Mouse (Mus musculus): Measurements from ENCODE around the gene Bcor. TPM values are rescaled to one million over a fixed set of nuclear protein-coding genes. Genes with fewer than 3 reads are reported as not detected.

Gene Bcor
- polyA plus RNA-seq, 1 experiment from 2014 or later: 19.3 TPM

- peak overlapping the region; percentile 74 for H3K4me2 ChIP-seq
Measured at GRCm38 (mm10) chrX:12132541-12133177, 27.5 kb downstream of the Bcor start.

GRCm38 (mm10) chrX:12129828-12130809 lies 30.0 kb downstream of the Bcor start:
- Histone ChIP-seq H3K27ac (0 out of 2 replicates have a peak overlapping the region, but pooled peaks have one; percentile 9), H3K4me3 (replicated peaks) (no peak overlapping the region), H3K27me3 (peaks cover 96% of the 10 kb centered on the region), H3K9me3 (replicated peaks) (no peaks in the 10 kb centered on the region), H3K4me1 (peaks cover 72% of the 10 kb centered on the region), H3K4me2 (0 out of 2 replicates have a peak overlapping the region, but pooled peaks have one; percentile 12), H3K9ac (no peak overlapping the region), H3K36me3 (no peaks in the 10 kb centered on the region)
- WGBS: 24% methylated on average over 14 of the region's 14 CpGs
- no peak for ATAC-seq (replicated peaks; ENCODE audit: low FRiP score)

More at GRCm38 (mm10) chrX:12132541-12133177, 27.5 kb downstream of the Bcor start:
- H3K9ac ChIP-seq: no peak overlapping the region
- peaks cover 94% of the 10 kb centered on the region for H3K27me3 ChIP-seq
- H3K9me3 ChIP-seq (replicated peaks): no peaks in the 10 kb centered on the region
- H3K27ac ChIP-seq: peak overlapping the region; percentile 82; the same call in 1 of the 2 replicates
- peaks cover 73% of the 10 kb centered on the region for H3K4me1 ChIP-seq
- WGBS: 34% methylated on average over 8 of the region's 8 CpGs
- no peak overlapping the region for H3K4me3 ChIP-seq (replicated peaks)
- ATAC-seq (replicated peaks; ENCODE audit: low FRiP score): no peak
- no peaks in the 10 kb centered on the region for H3K36me3 ChIP-seq

DNA sequence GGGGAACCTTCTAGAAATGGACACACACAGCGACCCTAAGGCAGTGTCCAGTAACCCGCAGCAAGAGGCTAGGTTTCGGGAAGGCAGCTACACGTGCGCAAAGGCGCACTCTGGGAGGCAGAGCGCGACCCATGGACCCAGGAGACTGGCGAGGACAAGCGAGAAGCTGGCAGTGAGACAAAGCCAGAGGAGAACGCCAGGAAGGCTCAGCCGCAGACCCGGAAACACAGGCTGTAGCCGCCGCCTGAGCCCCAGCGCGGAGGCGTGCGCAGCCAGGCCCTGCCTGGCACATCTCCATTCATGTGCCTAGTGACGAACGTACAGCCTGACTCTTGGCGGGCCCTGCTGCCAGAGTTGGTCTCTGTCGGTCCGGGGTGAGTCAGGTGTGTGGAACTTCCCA lies 30.9 kb downstream of the Bcor start:
- H3K36me3 ChIP-seq: no peaks in the 10 kb centered on the region
- 5% methylated on average over 24 of the region's 24 CpGs for WGBS
- H3K9ac ChIP-seq: 0 out of 2 replicates have a peak overlapping the region, but pooled peaks have one; percentile 14
- H3K4me3 ChIP-seq (replicated peaks): peak overlapping the region; percentile 57
- peak overlapping the region; percentile 66 for H3K4me2 ChIP-seq
- peaks cover 72% of the 10 kb centered on the region for H3K4me1 ChIP-seq
- H3K27me3 ChIP-seq: peaks cover 93% of the 10 kb centered on the region
- ATAC-seq (replicated peaks; ENCODE audit: low FRiP score): 0 out of 2 replicates have a peak, but pooled peaks have one; percentile 2
- H3K27ac ChIP-seq: peak overlapping the region; percentile 94
- H3K9me3 ChIP-seq (replicated peaks): no peaks in the 10 kb centered on the region

DNA sequence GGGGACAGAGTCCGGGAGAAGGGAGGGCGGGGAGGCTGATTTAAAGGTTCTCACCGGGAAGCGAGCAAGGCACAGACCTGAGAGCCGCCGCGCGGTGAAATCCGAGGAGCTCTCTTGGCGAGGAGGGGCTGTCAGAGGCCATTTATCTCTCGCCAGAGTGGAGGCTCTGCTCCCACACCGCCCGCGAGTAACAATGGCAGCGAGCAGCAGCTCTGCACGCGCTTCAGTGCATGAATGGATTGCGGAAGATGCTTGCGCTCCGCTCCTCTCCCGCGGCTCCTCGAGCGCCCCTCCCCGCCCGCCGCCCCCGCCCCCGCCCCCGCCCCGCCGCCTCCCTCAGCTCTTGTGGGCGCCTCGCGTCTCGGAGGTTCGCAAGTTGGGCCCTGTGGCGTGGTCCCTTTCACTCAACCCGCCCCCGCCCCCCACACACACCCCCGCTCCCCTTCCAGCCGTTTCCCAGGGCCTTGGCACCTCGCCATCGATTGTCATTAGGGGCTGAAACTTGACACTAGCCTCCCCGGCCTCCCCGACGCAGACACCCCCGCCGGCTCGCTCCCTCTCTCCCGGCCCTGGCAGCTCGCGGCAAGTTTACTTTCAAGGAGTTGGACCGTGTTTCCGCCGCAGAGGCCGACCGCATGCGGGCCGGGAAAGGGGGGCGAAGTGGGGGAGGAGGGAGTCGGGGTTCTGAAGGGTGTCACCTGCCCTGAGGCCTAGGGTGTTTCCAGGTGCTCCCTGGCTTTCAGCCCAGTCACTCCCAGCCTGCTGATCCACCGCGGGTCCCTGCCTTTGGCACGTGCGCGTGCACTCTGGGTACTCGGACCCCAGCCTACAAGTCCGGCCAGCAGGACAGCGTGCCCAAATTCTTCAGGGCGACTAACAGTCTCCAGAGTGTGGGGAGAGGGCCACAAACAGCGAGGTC lies 31.7 kb downstream of the Bcor start:
- Histone ChIP-seq H3K27me3 (peaks cover 90% of the 10 kb centered on the region), H3K4me3 (replicated peaks) (peak overlapping the region; percentile 57), H3K4me1 (peaks cover 71% of the 10 kb centered on the region), H3K4me2 (peak overlapping the region; percentile 66), H3K36me3 (no peaks in the 10 kb centered on the region), H3K9ac (peak overlapping the region; percentile 58), H3K9me3 (replicated peaks) (no peaks in the 10 kb centered on the region), H3K27ac (peak overlapping the region; percentile 94)
- ATAC-seq (replicated peaks; ENCODE audit: low FRiP score): peak; percentile 73
- 2% methylated on average over 45 of the region's 72 CpGs for WGBS

DNA sequence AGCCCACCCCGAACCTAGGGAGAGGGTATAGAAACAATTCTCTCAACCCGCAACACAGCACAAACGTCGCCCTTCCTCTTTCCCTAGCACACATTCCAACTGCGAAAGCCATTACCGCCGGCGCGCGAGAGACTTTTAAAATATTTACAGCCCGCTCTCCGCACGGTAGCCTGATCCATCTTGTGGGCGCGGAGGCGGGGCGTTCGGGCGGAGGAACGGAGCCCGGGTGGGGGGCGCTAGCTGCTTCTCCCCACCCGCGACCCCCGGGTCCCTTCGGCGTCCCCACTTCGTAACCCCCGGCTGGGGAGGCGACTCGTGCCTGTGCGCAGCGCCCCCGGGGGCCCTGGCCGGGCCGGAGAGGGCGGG lies 32.4 kb downstream of the Bcor start:
- Histone ChIP-seq H3K27ac (peak overlapping the region; percentile 94), H3K4me2 (peak overlapping the region; percentile 66), H3K27me3 (peaks cover 90% of the 10 kb centered on the region), H3K9me3 (replicated peaks) (no peaks in the 10 kb centered on the region), H3K4me3 (replicated peaks) (peak overlapping the region; percentile 57), H3K9ac (peak overlapping the region; percentile 58), H3K36me3 (no peaks in the 10 kb centered on the region), H3K4me1 (peaks cover 73% of the 10 kb centered on the region)
- WGBS: 2% methylated on average over 37 of the region's 37 CpGs
- peak; percentile 1; the same call in 1 of the 2 replicates for ATAC-seq (replicated peaks; ENCODE audit: low FRiP score)

- H3K9ac ChIP-seq: peak overlapping the region; percentile 58
- WGBS: 4% methylated on average over 24 of the region's 24 CpGs
- ATAC-seq (replicated peaks; ENCODE audit: low FRiP score): no peak
- peaks cover 90% of the 10 kb centered on the region for H3K27me3 ChIP-seq
- no peaks in the 10 kb centered on the region for H3K36me3 ChIP-seq
- H3K4me3 ChIP-seq (replicated peaks): peak overlapping the region; percentile 57
- no peaks in the 10 kb centered on the region for H3K9me3 ChIP-seq (replicated peaks)
- peak overlapping the region; percentile 66 for H3K4me2 ChIP-seq
- H3K27ac ChIP-seq: peak overlapping the region; percentile 94
- H3K4me1 ChIP-seq: peaks cover 73% of the 10 kb centered on the region
Measured at GRCm38 (mm10) chrX:12127106-12127670, 33.0 kb downstream of the Bcor start.

DNA sequence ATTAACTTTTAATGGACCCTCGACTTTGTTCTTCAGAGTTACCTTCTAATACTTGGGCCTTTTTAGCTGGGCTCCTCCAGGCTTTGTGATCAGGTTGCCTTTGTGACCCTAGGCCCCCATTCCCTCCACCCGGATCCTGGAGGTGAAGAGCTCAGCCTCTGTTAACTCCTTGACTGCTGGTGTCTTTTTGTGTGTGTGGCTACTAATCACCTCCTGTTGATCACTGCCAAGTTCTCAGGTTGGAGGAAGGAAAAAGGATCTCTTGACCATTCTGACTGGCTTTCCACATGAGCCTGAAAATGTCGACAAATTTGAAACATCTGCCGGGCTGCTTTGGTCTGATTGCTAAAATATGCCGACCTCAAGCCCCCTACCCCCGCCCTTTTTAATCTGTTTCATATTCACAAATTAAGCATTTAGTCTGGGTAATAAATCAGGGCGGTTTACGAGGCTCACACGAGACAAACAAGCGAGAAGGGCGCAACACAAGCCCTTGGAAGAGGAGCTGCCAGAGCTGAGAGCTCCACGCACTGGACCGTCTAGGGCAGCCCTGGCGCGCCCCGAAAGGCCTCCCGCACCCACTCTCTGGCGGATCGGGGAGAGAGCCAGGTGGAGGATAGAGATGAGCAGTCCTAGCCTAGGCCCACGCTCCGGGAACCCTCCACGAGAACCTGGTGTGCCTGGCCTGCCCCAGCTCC lies 33.6 kb downstream of the Bcor start:
- H3K27me3 ChIP-seq: peaks cover 85% of the 10 kb centered on the region
- 6% methylated on average over 22 of the region's 22 CpGs for WGBS
- H3K9ac ChIP-seq: peak overlapping the region; percentile 58; the same call in 1 of the 2 replicates
- no peak for ATAC-seq (replicated peaks; ENCODE audit: low FRiP score)
- H3K36me3 ChIP-seq: no peaks in the 10 kb centered on the region
- H3K4me2 ChIP-seq: peak overlapping the region; percentile 66
- H3K4me1 ChIP-seq: peaks cover 69% of the 10 kb centered on the region
- H3K9me3 ChIP-seq (replicated peaks): no peaks in the 10 kb centered on the region
- H3K4me3 ChIP-seq (replicated peaks): peak overlapping the region; percentile 57
- H3K27ac ChIP-seq: peak overlapping the region; percentile 94

GRCm38 (mm10) chrX:12124571-12124970 lies 35.6 kb downstream of the Bcor start:
- Histone ChIP-seq H3K9me3 (replicated peaks) (no peaks in the 10 kb centered on the region), H3K4me3 (replicated peaks) (no peak overlapping the region), H3K36me3 (no peaks in the 10 kb centered on the region), H3K27me3 (peaks cover 70% of the 10 kb centered on the region), H3K4me2 (no peak overlapping the region), H3K9ac (no peak overlapping the region), H3K4me1 (peaks cover 51% of the 10 kb centered on the region), H3K27ac (no peak overlapping the region)
- 23% methylated on average over 3 of the region's 3 CpGs for WGBS
- no peak for ATAC-seq (replicated peaks; ENCODE audit: low FRiP score)

- peak overlapping the region; percentile 23; the same call in 1 of the 2 replicates for H3K4me2 ChIP-seq
- no peaks in the 10 kb centered on the region for H3K36me3 ChIP-seq
- 10% methylated on average over 5 of the region's 6 CpGs for WGBS
- peaks cover 61% of the 10 kb centered on the region for H3K27me3 ChIP-seq
- no peak for ATAC-seq (replicated peaks; ENCODE audit: low FRiP score)
- H3K4me1 ChIP-seq: peaks cover 42% of the 10 kb centered on the region
- peak overlapping the region; percentile 67 for H3K27ac ChIP-seq
- no peaks in the 10 kb centered on the region for H3K9me3 ChIP-seq (replicated peaks)
- H3K4me3 ChIP-seq (replicated peaks): no peak overlapping the region
- H3K9ac ChIP-seq: no peak overlapping the region
Measured at GRCm38 (mm10) chrX:12123687-12124087, 36.5 kb downstream of the Bcor start.

GRCm38 (mm10) chrX:12122594-12123331 lies 37.4 kb downstream of the Bcor start:
- Histone ChIP-seq H3K9ac (no peak overlapping the region), H3K4me3 (replicated peaks) (peak overlapping the region; percentile 12)
- 10% methylated on average over 21 of the region's 21 CpGs for WGBS

More at GRCm38 (mm10) chrX:12122594-12123331, 37.4 kb downstream of the Bcor start:
- no peaks in the 10 kb centered on the region for H3K36me3 ChIP-seq
- H3K4me1 ChIP-seq: peaks cover 41% of the 10 kb centered on the region
- ATAC-seq (replicated peaks; ENCODE audit: low FRiP score): peak; percentile 68
- H3K9me3 ChIP-seq (replicated peaks): no peaks in the 10 kb centered on the region
- peak overlapping the region; percentile 50 for H3K4me2 ChIP-seq
- peaks cover 53% of the 10 kb centered on the region for H3K27me3 ChIP-seq
- peak overlapping the region; percentile 87 for H3K27ac ChIP-seq
